Mouse (Mus musculus): ENCODE results near the gene Myh10.
"Not testable (repeated sequence)": the region's sequence is repeated elsewhere in the genome, so short reads cannot be mapped to it uniquely, and the experiment has no call there.

Gene Myh10

DNA sequence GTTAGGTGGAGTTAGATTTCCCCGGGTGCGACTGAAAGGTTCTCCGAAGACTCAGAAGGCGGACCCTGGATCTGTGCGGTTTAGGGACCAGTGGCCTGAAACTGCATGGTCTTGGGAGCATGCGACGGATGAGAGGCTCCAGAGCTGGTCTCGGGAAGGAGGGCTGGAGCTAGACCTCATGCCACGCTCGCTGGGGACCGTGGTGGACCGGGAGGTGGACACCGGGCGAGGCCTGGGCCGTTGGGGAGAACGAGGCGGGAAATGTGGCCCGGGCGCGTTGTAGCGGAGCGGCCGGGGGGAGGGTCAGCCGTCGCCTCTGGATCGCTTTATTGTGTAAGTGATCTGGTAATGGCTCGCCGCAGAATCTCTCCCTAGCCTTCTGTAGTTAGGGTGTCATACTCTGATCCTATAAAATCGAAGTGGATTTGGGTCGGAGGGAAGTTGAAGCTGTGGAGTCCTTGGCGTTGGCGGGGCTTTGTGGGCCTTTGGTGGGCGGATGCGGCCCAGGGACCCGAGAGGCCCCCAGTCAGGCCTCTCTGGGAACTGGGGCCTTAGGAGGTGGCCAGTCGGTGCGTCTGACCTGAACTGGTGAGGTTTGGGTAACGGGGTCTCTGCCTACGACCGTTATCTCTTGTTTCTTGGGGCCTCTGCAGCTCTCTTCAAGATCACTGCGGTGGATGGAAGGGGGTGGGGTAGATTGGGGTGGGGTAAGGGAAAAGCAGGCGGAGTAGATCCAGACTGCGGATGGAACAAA is 1.5 kb downstream of the Myh10 start:
- peak; percentile 41 for DNase-seq (ENCODE audit: low spot score)

DNA sequence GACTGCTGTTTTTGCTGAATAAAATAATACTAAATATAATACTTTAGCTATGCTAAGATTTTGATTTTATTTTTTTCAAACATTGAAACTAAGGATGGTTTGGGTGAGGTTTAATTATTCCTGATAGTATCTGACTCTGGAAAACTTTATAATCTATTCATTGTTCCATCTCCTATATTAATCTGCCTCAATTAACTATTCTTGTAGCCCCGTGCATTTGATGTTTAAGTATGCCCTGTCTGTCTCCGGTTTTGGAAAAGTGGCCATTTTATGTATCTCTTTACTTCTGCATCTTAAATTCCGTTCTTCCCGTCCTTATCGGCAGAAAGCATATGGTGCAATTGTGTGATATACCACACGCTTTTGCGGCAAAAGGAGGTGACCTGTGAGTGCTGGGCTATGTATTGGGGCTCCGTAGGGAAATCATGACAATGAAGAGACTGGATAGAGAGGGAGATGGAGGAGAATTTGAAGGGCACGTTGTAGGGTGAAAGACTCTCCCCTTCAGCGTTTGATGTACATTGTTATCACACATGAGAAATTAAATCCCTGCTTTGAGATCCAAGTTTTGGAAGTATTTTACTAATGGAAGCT is 2.2 kb downstream of the Myh10 start:
- no peak for DNase-seq (ENCODE audit: low spot score)

DNA sequence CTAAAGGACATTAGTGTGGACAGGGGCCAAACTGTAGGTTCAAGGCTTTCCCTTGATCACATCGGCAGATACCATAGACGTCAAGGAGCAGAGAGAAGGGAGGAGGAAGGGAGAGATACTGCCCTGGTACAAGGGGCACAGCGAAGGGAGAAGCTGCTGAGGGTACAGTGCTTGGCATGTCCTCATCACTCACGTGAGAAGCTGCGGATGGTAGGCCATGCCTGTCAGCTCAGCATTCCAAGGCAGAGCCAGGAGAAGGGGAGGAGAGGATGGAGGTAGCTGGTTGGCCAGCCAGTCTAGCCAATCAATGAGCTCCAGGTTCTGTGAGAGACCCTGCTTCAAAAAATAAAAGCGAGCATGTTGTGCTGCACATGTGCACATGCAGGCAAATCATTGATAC is 11.0 kb downstream of the Myh10 start:
- no peak for DNase-seq (ENCODE audit: low spot score)

DNA sequence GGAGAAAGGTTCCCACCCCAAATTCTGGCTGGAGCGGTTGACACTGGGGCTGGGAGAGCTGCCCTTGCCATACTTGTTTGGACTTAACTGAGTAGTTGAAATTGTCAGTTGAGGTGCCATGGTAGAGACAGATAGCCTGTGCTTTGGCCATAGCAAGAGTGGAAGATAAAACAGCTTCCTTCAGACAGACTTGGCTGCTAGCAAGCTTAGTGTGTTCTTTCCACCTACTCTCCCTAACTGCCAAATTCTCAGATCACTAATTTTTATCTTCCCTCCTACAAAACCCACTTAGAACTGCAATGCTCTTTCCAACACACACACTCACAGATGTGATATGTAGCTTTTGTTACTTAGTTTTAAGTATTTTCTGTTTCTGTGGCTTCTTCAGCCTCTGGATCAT is 12.0 kb downstream of the Myh10 start:
- no peak for DNase-seq (ENCODE audit: low spot score)

DNA sequence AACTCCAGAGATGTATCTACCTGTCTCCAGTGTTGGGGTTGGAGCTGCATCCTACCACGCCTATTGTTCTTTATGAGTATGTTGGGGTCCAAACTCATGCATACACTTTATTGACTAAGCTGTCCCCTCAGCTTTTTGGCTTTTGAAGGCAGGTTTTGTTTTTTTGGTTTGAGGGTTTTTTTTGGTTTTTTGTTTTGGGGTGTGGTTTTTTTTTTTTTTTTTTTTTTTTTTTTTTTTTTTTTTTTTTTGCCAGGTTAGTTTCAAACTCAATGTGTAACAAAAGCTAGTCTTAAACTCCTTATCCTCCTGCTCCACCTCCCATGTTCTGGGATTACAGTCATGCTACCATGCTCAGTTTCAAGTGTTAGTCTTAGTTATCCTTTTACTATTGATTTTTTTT is 12.9 kb downstream of the Myh10 start:
- DNase-seq (ENCODE audit: low spot score) = no peak

DNA sequence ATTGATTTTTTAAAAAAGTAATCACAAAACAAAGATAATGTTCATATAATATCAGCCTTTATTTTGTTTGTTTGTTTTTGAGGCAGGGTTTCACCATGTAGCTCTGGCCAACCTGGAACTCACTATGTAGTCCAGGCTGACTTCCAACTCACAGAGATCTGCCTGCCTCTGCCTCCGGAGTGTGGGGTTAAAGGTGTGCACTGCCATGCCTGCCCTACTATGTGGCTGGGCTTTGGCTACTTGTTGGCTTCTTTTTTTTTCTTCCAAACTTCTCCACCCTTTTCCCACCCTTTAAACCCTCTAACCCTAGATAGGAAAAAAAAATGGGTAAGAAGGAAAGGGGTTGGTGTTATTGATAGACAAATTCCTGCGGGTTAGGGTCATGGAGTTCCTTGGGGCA is 13.5 kb downstream of the Myh10 start:
- DNase-seq (ENCODE audit: low spot score) = no peak

DNA sequence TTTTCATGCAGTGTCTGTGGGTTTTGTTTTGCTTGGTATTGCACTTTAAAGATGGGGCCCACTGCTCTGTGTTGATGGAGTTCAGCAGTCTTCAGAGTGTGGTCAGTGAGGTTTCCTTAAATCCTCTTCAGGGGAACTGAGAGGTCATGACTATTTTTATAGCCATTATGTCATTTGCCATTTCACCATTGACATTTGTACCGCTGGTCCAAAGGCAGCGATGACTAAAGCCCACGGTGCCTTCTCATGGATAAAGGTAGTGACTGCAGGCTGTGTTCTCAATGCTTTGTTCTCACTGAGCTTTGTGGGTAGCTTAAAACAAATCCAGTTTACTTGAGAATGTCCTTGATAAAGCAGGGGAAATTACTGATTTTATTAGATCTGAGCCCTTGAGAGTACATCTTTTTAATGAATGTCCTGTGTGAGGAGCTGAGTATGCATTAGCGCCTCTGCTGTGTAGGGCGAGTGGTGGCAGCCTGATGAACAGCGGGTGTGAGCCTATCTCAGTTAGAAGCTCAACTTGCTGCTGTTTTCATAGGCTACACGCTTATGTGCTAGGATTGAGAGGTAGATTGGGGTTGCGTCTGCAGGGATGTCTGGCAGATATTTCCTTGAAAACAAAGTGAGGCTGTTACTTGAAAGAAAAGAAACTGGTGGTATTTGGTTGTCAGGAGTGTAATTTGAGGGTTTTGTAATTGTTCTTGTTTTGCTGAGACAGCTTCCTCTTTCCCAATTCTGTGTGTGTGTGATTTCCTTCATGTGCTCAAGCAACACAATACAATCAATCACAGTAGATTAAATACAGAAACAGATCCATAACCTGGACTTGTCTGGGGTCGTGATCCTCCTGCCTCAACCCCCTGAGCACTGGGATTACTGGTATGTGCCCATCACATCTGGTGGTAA is 15.4 kb downstream of the Myh10 start:
- no peak for DNase-seq (ENCODE audit: low spot score)

DNA sequence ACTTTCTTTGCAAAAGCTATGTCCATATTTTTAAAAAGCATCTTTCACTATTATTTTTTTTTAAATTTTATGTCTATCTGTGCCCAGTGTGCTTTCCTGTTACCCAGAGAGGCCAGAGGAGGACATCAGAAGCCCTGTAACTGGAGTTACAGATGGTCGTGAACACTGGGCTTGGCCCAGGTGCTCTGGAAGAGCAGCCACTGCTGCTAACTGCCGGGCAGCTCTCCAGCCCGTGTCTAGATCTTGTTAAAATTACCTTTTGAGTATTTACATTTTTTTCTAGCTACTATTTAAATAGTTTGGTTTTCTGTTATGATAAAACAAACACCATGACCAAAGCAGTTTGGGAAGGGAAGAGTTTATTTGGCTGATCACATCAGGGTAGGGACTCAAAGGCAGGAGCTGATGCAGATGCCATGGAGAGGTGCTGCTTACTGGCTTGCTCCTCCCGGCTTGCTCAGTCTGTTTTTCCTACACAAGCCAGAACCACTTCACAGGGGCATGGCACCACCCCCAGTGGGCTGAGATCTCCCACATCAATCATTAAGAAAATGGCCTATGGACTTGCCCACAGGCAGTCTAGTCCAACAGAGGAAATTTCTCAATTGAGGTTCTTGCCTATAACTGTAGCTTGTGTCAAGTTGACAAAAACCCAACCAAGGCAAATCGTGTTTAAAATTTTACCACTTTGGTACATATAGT is 16.7 kb downstream of the Myh10 start:
- no peak for DNase-seq (ENCODE audit: low spot score)

DNA sequence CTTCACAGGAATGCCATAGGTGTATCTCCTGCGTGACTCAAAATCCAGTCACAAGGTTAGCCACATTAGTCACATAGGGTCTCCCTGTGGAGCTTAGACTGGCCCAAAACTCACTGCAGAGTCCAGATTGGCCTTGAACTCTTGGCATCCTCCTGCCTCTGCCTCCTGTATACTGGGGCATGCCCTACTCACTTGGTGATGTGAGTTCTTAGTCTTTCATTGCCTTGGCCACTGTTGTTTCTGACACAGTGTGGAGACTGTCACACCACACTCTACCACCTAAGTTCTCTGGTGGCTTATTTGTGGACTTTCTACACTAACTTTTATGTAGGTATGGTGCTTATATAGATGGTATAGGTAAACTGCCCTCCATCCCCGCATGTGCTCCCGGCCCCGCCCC is 24.8 kb downstream of the Myh10 start:
- DNase-seq (ENCODE audit: low spot score) = no peak

DNA sequence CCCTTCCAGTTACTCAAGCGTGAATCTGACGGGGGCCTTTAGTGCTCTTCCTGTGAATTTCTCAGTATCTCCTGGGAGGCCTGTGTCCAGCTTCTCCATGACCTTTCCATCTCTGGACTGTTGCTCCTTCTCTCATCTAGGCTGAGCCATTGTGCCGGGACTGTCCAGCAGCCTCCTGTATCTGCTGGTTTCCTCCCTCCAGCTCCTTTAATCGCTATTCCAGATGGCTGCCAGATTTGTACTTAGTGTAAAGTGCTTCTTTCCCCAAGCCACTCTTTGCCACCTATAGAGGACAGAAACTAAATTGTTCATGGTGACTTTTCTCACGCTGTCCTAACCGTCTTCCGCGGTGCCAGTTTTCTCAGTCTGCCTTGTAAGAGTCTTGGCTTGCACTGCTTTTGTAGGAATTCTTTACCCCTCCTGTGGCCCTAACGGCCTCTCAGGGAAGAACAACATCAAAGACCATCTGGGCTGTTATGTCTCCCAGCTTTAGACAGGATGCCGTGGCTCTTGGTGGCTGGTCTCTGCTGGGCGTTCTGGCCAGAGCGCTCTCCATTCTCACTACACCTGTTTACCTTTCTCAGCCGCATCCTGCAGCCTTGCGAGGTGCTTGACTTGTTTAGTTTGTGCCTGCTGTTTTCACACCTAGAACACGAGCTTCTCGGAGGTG is 25.9 kb downstream of the Myh10 start:
- no peak for DNase-seq (ENCODE audit: low spot score)

DNA sequence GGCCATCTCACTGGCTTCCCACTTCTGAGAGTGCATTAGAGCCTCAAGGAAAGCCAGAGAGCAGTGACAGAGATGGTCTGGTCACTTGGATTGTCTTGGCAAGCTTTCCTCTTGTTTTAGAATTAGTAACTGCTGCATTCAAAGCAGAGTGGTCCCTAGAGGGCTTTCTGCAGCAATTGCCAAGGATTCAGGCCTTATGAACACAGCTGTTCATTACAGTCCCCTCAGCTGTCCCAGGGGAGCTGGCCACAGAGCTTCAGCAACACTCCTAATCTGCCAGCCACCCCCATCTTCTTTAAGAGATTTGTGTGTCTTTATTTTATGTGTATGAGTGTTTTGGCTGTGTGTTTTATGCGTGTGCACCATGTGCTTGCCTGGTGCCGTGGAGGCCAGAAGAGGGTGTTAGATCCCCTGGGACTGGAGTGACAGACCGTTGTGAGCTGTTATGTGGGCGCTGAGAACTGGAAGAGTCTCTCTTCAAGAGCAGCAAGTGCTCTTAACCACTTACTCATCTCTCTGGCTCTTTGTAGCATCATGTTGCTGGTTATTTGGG is 27.8 kb downstream of the Myh10 start:
- no peak for DNase-seq (ENCODE audit: low spot score)

DNA sequence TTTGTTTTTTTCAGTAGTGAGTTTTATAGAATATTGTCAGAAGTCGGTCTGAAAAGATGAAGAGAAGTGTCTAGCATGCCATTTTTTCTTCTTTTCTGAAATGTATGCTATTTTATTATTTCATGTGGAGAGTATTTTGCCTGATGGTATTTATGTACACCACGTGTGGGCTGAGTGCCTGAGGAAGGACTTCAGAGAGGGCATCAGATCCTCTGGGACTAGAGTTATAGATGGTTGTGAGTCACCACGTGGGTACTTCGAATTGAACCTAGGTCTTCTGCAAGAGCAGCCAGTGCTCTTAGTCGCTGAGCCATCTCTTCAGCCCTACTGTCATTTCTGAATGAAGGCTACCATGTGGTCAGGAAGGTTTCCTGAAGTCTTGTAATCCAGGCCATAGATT is 28.4 kb downstream of the Myh10 start:
- no peak for DNase-seq (ENCODE audit: low spot score)

DNA sequence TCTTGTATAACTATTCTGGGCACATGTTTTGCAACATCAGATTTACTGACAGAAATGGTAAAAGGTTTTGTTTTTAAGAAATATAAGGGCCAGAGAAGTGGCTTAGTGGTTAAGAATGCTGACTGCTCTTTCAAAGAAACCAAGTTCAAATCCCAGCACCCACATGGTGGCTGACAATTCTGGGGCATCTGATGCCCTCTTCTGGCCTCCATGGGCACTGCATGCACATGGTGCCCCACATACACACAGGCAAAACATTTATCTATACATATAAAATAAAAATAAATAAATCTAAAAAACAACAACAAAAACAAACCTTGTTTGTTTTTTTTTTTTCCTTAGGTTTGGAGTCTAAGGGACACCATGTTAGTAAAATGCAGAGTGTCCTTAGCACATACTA is 32.8 kb downstream of the Myh10 start:
- no peak for DNase-seq (ENCODE audit: low spot score)

DNA sequence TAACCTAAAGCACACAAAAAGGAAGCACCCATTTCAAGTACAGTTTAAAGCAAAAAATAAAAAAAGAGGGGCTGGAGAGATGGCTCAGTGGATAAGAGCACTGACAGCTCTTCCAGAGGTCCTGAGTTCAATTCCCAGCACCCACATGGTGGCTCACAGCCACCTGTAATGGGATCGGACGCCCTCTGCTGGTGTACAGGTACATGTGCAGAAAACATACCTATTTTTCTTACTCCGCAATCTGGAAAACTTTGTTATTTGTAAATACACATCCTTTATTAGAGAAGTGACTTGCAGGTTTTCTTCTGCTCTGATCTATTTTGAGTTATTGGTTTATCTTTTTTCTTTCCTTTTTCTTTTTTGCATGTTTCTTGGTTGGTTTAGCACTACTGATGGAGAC is 37.3 kb downstream of the Myh10 start:
- no peak for DNase-seq (ENCODE audit: low spot score)

DNA sequence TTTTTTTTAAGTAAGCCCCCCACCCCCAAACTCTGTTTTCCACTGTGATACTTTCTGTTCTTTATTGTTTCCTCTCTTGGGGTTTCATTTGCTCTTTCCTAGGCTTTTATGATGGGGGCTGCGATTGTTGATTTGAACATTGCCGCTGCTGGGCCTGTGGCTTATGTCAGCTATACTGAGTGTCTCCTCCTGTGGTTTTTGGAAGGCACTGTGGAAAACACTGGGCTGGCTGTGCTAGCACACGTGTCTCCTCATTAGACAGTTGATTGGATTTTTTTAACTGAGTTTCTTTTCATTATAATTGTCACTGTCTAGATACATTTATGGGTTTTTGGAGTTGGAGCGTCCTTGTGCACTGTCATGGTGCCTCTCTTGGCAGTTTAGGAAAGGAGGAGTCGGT is 39.4 kb downstream of the Myh10 start:
- no peak for DNase-seq (ENCODE audit: low spot score)

DNA sequence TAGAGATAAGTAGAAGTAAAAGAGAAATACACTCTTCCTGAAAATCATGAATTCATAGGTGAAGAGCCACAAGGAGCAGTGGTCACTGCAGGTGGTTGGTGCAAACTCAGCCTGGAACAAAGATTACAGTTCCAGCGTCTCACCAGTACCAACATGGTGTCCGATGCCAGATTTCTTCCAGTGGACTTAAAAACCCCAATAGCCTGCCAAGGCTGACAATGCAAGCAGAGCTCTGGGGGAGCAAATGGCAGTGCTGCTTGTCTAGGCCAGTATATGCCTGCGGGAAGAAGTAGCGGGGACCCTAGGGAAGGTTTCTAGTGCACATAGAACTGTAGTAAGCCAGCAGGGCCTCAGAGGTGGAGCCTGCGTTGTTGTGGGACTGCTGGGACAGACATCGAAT is 40.7 kb downstream of the Myh10 start:
- DNase-seq (ENCODE audit: low spot score) = no peak

DNA sequence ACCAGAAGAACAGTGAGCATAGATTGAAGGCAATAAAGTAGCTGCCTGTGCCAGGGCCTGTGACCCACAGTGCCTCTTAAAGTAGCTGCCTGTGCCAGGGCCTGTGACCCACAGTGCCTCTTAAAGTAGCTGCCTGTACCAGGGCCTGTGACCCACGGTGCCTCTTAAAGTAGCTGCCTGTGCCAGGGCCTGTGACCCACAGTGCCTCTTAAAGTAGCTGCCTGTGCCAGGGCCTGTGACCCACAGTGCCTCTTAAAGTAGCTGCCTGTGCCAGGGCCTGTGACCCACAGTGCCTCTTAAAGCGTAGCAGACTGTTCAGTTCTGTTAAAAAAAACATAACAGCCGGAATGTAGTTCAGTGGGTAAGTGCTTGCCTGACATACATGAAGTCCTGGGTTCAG is 42.0 kb downstream of the Myh10 start:
- DNase-seq (ENCODE audit: low spot score) = not testable (repeated sequence)

DNA sequence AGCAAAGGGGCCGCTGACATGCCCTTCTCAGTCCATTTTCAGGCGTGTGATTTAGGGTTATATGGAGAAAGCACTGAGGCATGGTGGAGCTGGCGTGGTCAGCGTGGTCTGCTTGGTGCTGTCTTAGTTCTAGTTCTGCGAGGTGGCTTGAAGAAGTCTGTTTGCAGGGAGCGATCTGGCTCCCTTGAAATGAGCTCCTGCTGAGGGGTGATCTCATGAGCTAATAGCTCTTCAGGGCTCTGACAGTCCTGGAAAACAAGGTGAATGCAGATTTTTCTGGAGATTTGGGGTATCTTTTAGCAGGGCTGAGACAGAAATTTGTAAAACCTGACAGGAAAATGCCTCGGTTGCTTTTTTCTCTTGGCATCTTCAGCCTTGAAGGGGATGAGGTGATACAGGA is 48.1 kb downstream of the Myh10 start:
- no peak for DNase-seq (ENCODE audit: low spot score)

DNA sequence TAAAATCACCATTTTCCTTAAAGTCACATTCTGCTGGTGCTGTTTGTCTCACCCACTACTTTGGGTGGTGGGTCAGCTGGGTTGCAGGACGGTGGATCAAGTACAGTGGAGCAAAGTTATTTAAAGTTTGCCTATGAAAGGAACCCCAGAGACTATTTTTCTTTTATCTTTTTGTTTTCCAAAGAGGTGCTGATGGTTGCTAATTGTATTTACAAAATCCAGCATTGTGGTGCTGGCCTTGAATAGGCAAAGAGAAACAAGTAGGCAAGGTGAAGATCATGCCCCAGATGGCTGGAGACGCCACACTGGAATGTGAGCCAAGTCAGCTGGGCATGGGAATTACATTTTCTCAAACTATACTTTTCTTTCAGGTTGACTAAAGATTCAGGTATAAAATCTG is 51.3 kb downstream of the Myh10 start:
- DNase-seq (ENCODE audit: low spot score) = no peak

DNA sequence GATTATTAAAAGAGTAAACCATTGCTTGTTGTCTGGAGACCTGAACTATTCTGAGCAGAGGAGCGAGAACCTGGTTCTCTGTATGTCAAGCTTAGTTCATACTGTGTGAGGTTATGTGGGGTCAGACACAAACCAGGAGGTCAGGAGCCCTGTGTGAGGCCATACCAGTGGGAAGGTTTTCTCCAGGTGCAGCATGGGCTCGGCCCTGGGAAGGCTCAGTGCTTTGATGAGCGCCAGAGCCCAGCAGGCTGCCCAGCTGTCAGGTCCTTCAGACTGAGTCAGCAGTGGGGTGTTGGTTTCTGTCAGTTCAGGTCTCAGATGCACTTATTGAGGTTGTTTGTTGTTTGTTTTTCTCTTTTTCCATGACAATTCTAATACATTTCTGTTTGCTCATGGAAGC is 52.8 kb downstream of the Myh10 start:
- DNase-seq (ENCODE audit: low spot score) = no peak

DNA sequence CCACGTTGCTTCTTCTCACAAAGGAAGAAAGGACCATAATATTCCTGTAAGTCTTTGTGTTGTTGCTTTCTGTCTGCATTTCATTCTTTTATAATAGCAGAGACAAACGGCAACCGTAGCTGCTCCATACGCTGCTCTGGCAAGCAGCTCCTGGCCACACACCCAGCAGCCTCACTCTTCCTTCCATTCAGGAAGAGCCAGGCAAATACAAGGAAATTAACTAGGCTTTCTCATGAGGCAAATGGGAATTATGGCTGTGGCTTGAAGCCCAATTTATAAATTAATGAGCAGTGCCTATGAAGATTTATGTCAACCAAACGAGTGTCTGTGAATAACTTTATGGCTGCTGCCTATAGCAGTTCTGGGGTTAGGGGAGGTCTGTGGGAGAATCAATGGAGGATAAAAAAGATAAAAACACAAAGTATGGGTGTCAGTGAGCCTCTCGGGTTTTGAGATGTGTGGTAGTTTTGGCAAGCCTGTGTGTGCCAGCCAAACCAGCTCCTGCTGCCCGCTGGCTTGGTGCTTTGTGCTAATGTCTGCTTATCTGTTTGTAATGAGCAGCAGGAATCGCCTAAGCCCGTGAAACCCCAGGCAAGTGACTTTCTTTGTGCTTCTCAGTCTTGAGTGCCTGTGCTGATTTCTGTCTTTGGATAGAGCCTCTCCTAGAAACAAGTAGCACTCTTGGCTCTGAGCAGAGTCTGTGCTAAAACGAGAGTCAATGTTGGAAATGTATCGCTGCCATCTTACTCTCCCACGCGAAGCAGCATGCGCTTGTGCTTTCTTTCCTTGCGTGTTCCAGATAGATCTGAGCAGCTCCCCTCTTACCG is 54.2 kb downstream of the Myh10 start:
- no peak for DNase-seq (ENCODE audit: low spot score)
